Mouse (Mus musculus): Measurements from ENCODE around the gene Ifna4. TPM values are rescaled to one million over a fixed set of nuclear protein-coding genes. Genes with fewer than 3 reads are reported as not detected.

Gene Ifna4
- polyA plus RNA-seq, 1 experiment from 2014 or later: not detected

- no peak overlapping the region for H3K4me3 ChIP-seq
- H3K36me3 ChIP-seq (replicated peaks): no peaks in the 10 kb centered on the region
- no peak for DNase-seq (ENCODE audit: extremely low spot score, low spot score)
- 51% methylated on average over 3 of the region's 3 CpGs for WGBS
- H3K27ac ChIP-seq: no peak overlapping the region
- peaks cover 10% of the 10 kb centered on the region for H3K4me1 ChIP-seq
- H3K27me3 ChIP-seq (ENCODE audit: poor library complexity, severe bottlenecking): no peaks in the 10 kb centered on the region
- H3K9me3 ChIP-seq: no peaks in the 10 kb centered on the region
Measured at GRCm38 (mm10) chr4:88838828-88839227, 2.8 kb upstream of the Ifna4 start.

GRCm38 (mm10) chr4:88840058-88840457, 1.6 kb upstream of the Ifna4 start:
- Histone ChIP-seq H3K27ac (no peak overlapping the region), H3K36me3 (replicated peaks) (no peaks in the 10 kb centered on the region), H3K4me3 (no peak overlapping the region), H3K27me3 (ENCODE audit: poor library complexity, severe bottlenecking) (no peaks in the 10 kb centered on the region), H3K4me1 (peaks cover 10% of the 10 kb centered on the region), H3K9me3 (no peaks in the 10 kb centered on the region)
- WGBS: 90% methylated on average over 3 of the region's 3 CpGs
- DNase-seq (ENCODE audit: extremely low spot score, low spot score): no peak

GRCm38 (mm10) chr4:88845334-88845733, 3.7 kb downstream of the Ifna4 start:
- no peak overlapping the region for H3K27ac ChIP-seq
- no peak overlapping the region for H3K4me3 ChIP-seq
- WGBS: 57% methylated on average over 2 of the region's 2 CpGs
- peaks cover 10% of the 10 kb centered on the region for H3K4me1 ChIP-seq
- no peaks in the 10 kb centered on the region for H3K9me3 ChIP-seq
- DNase-seq (ENCODE audit: extremely low spot score, low spot score): no peak
- no peaks in the 10 kb centered on the region for H3K36me3 ChIP-seq (replicated peaks)
- H3K27me3 ChIP-seq (ENCODE audit: poor library complexity, severe bottlenecking): no peaks in the 10 kb centered on the region

GRCm38 (mm10) chr4:88849698-88850097, 8.0 kb downstream of the Ifna4 start, which contains the start of gene Ifna1:
TSS of gene Ifna1 (plus strand) at chr4:88850087.
- H3K9me3 ChIP-seq: no peaks in the 10 kb centered on the region
- DNase-seq (ENCODE audit: extremely low spot score, low spot score): no peak
- no peaks in the 10 kb centered on the region for H3K27me3 ChIP-seq (ENCODE audit: poor library complexity, severe bottlenecking)
- 74% methylated on average over 1 of the region's 1 CpGs for WGBS
- H3K4me1 ChIP-seq: peaks cover 15% of the 10 kb centered on the region
- no peak within 1 kb of the TSS for H3K27ac ChIP-seq
- H3K4me3 ChIP-seq: no peak within 1 kb of the TSS
- H3K36me3 ChIP-seq (replicated peaks): no peaks in the 10 kb centered on the region

GRCm38 (mm10) chr4:88851026-88851763, 9.5 kb downstream of the Ifna4 start:
- 38% methylated on average over 4 of the region's 4 CpGs for WGBS
- Histone ChIP-seq H3K36me3 (replicated peaks) (no peaks in the 10 kb centered on the region), H3K27ac (peak overlapping the region; percentile 73; the same call in 1 of the 2 replicates), H3K9me3 (no peaks in the 10 kb centered on the region), H3K4me1 (peaks cover 15% of the 10 kb centered on the region), H3K27me3 (ENCODE audit: poor library complexity, severe bottlenecking) (no peaks in the 10 kb centered on the region), H3K4me3 (no peak overlapping the region)
- no peak for DNase-seq (ENCODE audit: extremely low spot score, low spot score)

GRCm38 (mm10) chr4:88859214-88859613, 17.6 kb downstream of the Ifna4 start:
- Histone ChIP-seq H3K36me3 (replicated peaks) (no peaks in the 10 kb centered on the region), H3K9me3 (no peaks in the 10 kb centered on the region), H3K27ac (no peak overlapping the region), H3K4me1 (peaks cover 15% of the 10 kb centered on the region), H3K4me3 (no peak overlapping the region), H3K27me3 (ENCODE audit: poor library complexity, severe bottlenecking) (peaks cover 23% of the 10 kb centered on the region)
- no peak for DNase-seq (ENCODE audit: extremely low spot score, low spot score)

- DNase-seq (ENCODE audit: extremely low spot score, low spot score): no peak
- H3K27ac ChIP-seq: no peak overlapping the region
Measured at GRCm38 (mm10) chr4:88863309-88863708, 21.6 kb downstream of the Ifna4 start.

GRCm38 (mm10) chr4:88864599-88864998, 22.9 kb downstream of the Ifna4 start:
- peaks cover 33% of the 10 kb centered on the region for H3K4me1 ChIP-seq
- DNase-seq (ENCODE audit: extremely low spot score, low spot score): no peak
- no peaks in the 10 kb centered on the region for H3K9me3 ChIP-seq
- 69% methylated on average over 9 of the region's 9 CpGs for WGBS
- no peak overlapping the region for H3K27ac ChIP-seq
- no peak overlapping the region for H3K4me3 ChIP-seq
- H3K36me3 ChIP-seq (replicated peaks): no peaks in the 10 kb centered on the region
- peaks cover 57% of the 10 kb centered on the region for H3K27me3 ChIP-seq (ENCODE audit: poor library complexity, severe bottlenecking)

More at GRCm38 (mm10) chr4:88863309-88863708, 21.6 kb downstream of the Ifna4 start:
- peaks cover 29% of the 10 kb centered on the region for H3K4me1 ChIP-seq
- no peak overlapping the region for H3K4me3 ChIP-seq
- WGBS: 4% methylated on average over 7 of the region's 7 CpGs
- H3K27me3 ChIP-seq (ENCODE audit: poor library complexity, severe bottlenecking): peaks cover 50% of the 10 kb centered on the region
- no peaks in the 10 kb centered on the region for H3K9me3 ChIP-seq
- no peaks in the 10 kb centered on the region for H3K36me3 ChIP-seq (replicated peaks)

GRCm38 (mm10) chr4:88865011-88865569, 23.4 kb downstream of the Ifna4 start:
- H3K27ac ChIP-seq: no peak overlapping the region
- H3K4me1 ChIP-seq: peaks cover 33% of the 10 kb centered on the region
- no peaks in the 10 kb centered on the region for H3K9me3 ChIP-seq
- DNase-seq (ENCODE audit: extremely low spot score, low spot score): no peak
- WGBS: 61% methylated on average over 6 of the region's 6 CpGs
- H3K36me3 ChIP-seq (replicated peaks): no peaks in the 10 kb centered on the region
- no peak overlapping the region for H3K4me3 ChIP-seq
- peaks cover 57% of the 10 kb centered on the region for H3K27me3 ChIP-seq (ENCODE audit: poor library complexity, severe bottlenecking)

- Histone ChIP-seq H3K4me3 (peak overlapping the region; percentile 64), H3K27me3 (ENCODE audit: poor library complexity, severe bottlenecking) (peaks cover 49% of the 10 kb centered on the region), H3K4me1 (peaks cover 33% of the 10 kb centered on the region), H3K9me3 (no peaks in the 10 kb centered on the region), H3K36me3 (replicated peaks) (no peaks in the 10 kb centered on the region), H3K27ac (peak overlapping the region; percentile 72; the same call in 1 of the 2 replicates)
- WGBS: under 1% methylated on average over 8 of the region's 8 CpGs
- DNase-seq (ENCODE audit: extremely low spot score, low spot score): peak; percentile 84
Measured at GRCm38 (mm10) chr4:88867366-88867925, 25.8 kb downstream of the Ifna4 start.

GRCm38 (mm10) chr4:88867926-88868911, 26.6 kb downstream of the Ifna4 start:
- Histone ChIP-seq H3K27ac (peak overlapping the region; percentile 72), H3K4me3 (peak overlapping the region; percentile 64), H3K27me3 (ENCODE audit: poor library complexity, severe bottlenecking) (peaks cover 41% of the 10 kb centered on the region), H3K9me3 (no peaks in the 10 kb centered on the region), H3K4me1 (peaks cover 27% of the 10 kb centered on the region), H3K36me3 (replicated peaks) (no peaks in the 10 kb centered on the region)
- peak; percentile 59 for DNase-seq (ENCODE audit: extremely low spot score, low spot score)
- WGBS: 8% methylated on average over 30 of the region's 31 CpGs

GRCm38 (mm10) chr4:88872691-88873090, 31.0 kb downstream of the Ifna4 start:
- DNase-seq (ENCODE audit: extremely low spot score, low spot score): no peak
- Histone ChIP-seq H3K27me3 (ENCODE audit: poor library complexity, severe bottlenecking) (peaks cover 10% of the 10 kb centered on the region), H3K4me3 (no peak overlapping the region), H3K27ac (no peak overlapping the region), H3K36me3 (replicated peaks) (no peaks in the 10 kb centered on the region), H3K9me3 (no peaks in the 10 kb centered on the region), H3K4me1 (peaks cover 9% of the 10 kb centered on the region)
- 0% methylated on average over 2 of the region's 2 CpGs for WGBS
